Mouse (Mus musculus): ENCODE results near the gene Gm13271. TPM values are rescaled to one million over a fixed set of nuclear protein-coding genes. Genes with fewer than 3 reads are reported as not detected.

The Gm13271 gene
- polyA plus RNA-seq, 1 experiment from 2014 or later = not detected

Other genes with a start within 250 kb of the Gm13271 start
- gene Ifnb1, start 232.1 kb upstream of the Gm13271 start, polyA plus RNA-seq (2015; fragmentation: Nextera tagmentation; extraction: Ambion mirVana) = not detected in 2 replicates
- not detected in 2 replicates for gene Ifna15, start 196.6 kb upstream of the Gm13271 start, polyA plus RNA-seq (2015; fragmentation: Nextera tagmentation; extraction: Ambion mirVana)
- gene Ifna14, start 183.1 kb upstream of the Gm13271 start, polyA plus RNA-seq (2015; fragmentation: Nextera tagmentation; extraction: Ambion mirVana) = not detected in 2 replicates
- not detected in 2 replicates for gene Ifna9, start 162.5 kb upstream of the Gm13271 start, polyA plus RNA-seq (2015; fragmentation: Nextera tagmentation; extraction: Ambion mirVana)
- gene Ifna12, start 151.5 kb upstream of the Gm13271 start, polyA plus RNA-seq (2015; fragmentation: Nextera tagmentation; extraction: Ambion mirVana) = not detected in 2 replicates
- gene C87499, start 120.5 kb upstream of the Gm13271 start, polyA plus RNA-seq (2015; fragmentation: Nextera tagmentation; extraction: Ambion mirVana) = not detected in 2 replicates
- gene Ifna13, start 110.4 kb upstream of the Gm13271 start, polyA plus RNA-seq (2015; fragmentation: Nextera tagmentation; extraction: Ambion mirVana) = not detected in 2 replicates
- not detected in 2 replicates for gene Ifna16, start 77.9 kb upstream of the Gm13271 start, polyA plus RNA-seq (2015; fragmentation: Nextera tagmentation; extraction: Ambion mirVana)
- gene Ifna2, start 71.0 kb upstream of the Gm13271 start, polyA plus RNA-seq (2015; fragmentation: Nextera tagmentation; extraction: Ambion mirVana) = not detected in 2 replicates
- not detected in 2 replicates for gene Ifnab, start 63.5 kb upstream of the Gm13271 start, polyA plus RNA-seq (2015; fragmentation: Nextera tagmentation; extraction: Ambion mirVana)
- 0.16 and 0.43 TPM in 2 replicates for gene Gm26566, start 33.1 kb upstream of the Gm13271 start, polyA plus RNA-seq (2015; fragmentation: Nextera tagmentation; extraction: Ambion mirVana)
- gene Klhl9, start 32.4 kb upstream of the Gm13271 start, polyA plus RNA-seq (2015; fragmentation: Nextera tagmentation; extraction: Ambion mirVana) = 40.5 and 42.5 TPM in 2 replicates
- 0.20 TPM in 1 of 2 replicates, not detected in the other for gene Gm13283, start 5.3 kb downstream of the Gm13271 start, polyA plus RNA-seq (2015; fragmentation: Nextera tagmentation; extraction: Ambion mirVana)
- gene Gm13290, start 19.0 kb downstream of the Gm13271 start, polyA plus RNA-seq (2015; fragmentation: Nextera tagmentation; extraction: Ambion mirVana) = 0.13 TPM in 1 of 2 replicates, not detected in the other
- gene Gm13289, start 22.1 kb downstream of the Gm13271 start, polyA plus RNA-seq (2015; fragmentation: Nextera tagmentation; extraction: Ambion mirVana) = not detected in 2 replicates
- gene Gm13272, start 25.0 kb downstream of the Gm13271 start, polyA plus RNA-seq (2015; fragmentation: Nextera tagmentation; extraction: Ambion mirVana) = not detected in 2 replicates
- 0.18 TPM in 1 of 2 replicates, not detected in the other for gene Ifnz, start 27.3 kb downstream of the Gm13271 start, polyA plus RNA-seq (2015; fragmentation: Nextera tagmentation; extraction: Ambion mirVana)
- gene Gm13276, start 30.8 kb downstream of the Gm13271 start, polyA plus RNA-seq (2015; fragmentation: Nextera tagmentation; extraction: Ambion mirVana) = not detected in 2 replicates
- gene Gm13277, start 33.8 kb downstream of the Gm13271 start, polyA plus RNA-seq (2015; fragmentation: Nextera tagmentation; extraction: Ambion mirVana) = not detected in 2 replicates
- not detected in 2 replicates for gene Gm13278, start 36.7 kb downstream of the Gm13271 start, polyA plus RNA-seq (2015; fragmentation: Nextera tagmentation; extraction: Ambion mirVana)
- gene Gm13275, start 39.6 kb downstream of the Gm13271 start, polyA plus RNA-seq (2015; fragmentation: Nextera tagmentation; extraction: Ambion mirVana) = not detected in 2 replicates
- not detected in 2 replicates for gene Gm13279, start 42.5 kb downstream of the Gm13271 start, polyA plus RNA-seq (2015; fragmentation: Nextera tagmentation; extraction: Ambion mirVana)
- gene Gm13285, start 44.8 kb downstream of the Gm13271 start, polyA plus RNA-seq (2015; fragmentation: Nextera tagmentation; extraction: Ambion mirVana) = 0.37 and 0.42 TPM in 2 replicates
- gene Gm13287, start 48.4 kb downstream of the Gm13271 start, polyA plus RNA-seq (2015; fragmentation: Nextera tagmentation; extraction: Ambion mirVana) = not detected in 2 replicates
- gene Gm13288, start 50.7 kb downstream of the Gm13271 start, polyA plus RNA-seq (2015; fragmentation: Nextera tagmentation; extraction: Ambion mirVana) = not detected in 2 replicates
- gene Ifna7, start 61.4 kb downstream of the Gm13271 start, polyA plus RNA-seq (2015; fragmentation: Nextera tagmentation; extraction: Ambion mirVana) = not detected in 2 replicates
- gene Ifna11, start 65.1 kb downstream of the Gm13271 start, polyA plus RNA-seq (2015; fragmentation: Nextera tagmentation; extraction: Ambion mirVana) = not detected in 2 replicates
- not detected in 2 replicates for gene Ifna6, start 72.5 kb downstream of the Gm13271 start, polyA plus RNA-seq (2015; fragmentation: Nextera tagmentation; extraction: Ambion mirVana)
- gene Ifna5, start 80.7 kb downstream of the Gm13271 start, polyA plus RNA-seq (2015; fragmentation: Nextera tagmentation; extraction: Ambion mirVana) = not detected in 2 replicates
- not detected in 2 replicates for gene Ifna4, start 87.0 kb downstream of the Gm13271 start, polyA plus RNA-seq (2015; fragmentation: Nextera tagmentation; extraction: Ambion mirVana)
- not detected in 2 replicates for gene Ifna1, start 95.2 kb downstream of the Gm13271 start, polyA plus RNA-seq (2015; fragmentation: Nextera tagmentation; extraction: Ambion mirVana)
- not detected in 2 replicates for gene Ifne, start 125.3 kb downstream of the Gm13271 start, polyA plus RNA-seq (2015; fragmentation: Nextera tagmentation; extraction: Ambion mirVana)